Comparison of ENCODE assay signal across 19 mouse cellular contexts in the genomic region with DNA sequence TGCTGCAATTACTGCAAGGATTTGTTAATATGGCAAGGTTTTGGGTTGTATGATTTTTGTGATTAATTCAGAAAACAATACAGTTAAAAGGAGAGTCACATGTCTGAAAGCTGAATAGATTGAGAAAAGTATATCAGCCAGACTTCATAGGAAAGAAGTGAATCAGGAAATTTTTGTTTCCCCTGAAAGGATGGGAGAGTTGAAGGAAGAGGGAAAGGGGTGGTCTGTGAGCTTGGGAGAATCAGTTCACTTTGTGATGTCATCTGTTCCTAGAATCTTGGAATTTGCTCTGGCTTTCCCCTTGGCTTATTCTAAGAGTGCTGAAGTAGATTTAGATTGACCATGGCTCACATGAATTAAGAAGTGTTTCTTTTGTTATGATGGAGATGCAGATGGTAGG. TPM values are rescaled to one million over a fixed set of nuclear protein-coding genes. Genes with fewer than 3 reads are reported as not detected.
DNase-seq lines count a peak whose midpoint lies in the region; TF ChIP-seq lines count a peak whose summit lies in the region.
"Had no signal": no experiment of that assay in that cellular context is flagged by ENCODE, and none has a peak within 500 bp of the region (broad histone marks: within the 10 kb centered on the region; RNA-seq: fewer than 3 reads in every experiment).

Gene Spam1, plus strand, starts transcription at position 301 of the 400 bp plus-strand sequence.

- H3K4me3 ChIP-seq in testis, adult 2 months (ENCODE audit: control insufficient read depth, low read depth, low read length) = peak within 1 kb of the TSS; percentile 65; the same call in 1 of the 2 replicates

- H3K27me3 ChIP-seq in testis, adult 2 months (ENCODE audit: control insufficient read depth, insufficient read depth, low read length) = no peaks in the 10 kb centered on the region
- H3K27me3 ChIP-seq: CH12.LX had no signal

- DNase-seq in testis, postnatal 10 days (ENCODE audit: low spot score) = no peak
- DNase-seq: adrenal gland, adult 2 months; adrenal gland, adult 8-10 months; adrenal gland, postnatal 10 days; adrenal gland, postnatal 14 days; adrenal gland, postnatal 25 days; adrenal gland, postnatal 36 days; B cell, adult 2 months; cerebellum, adult 11 months; cerebellum, adult 11-12 months; cerebellum, adult 18-20 months; cerebellum, adult 2 months had no signal

- no peak for TF ChIP-seq POLR2A in testis, adult 2 months (IDR thresholded peaks at IDR 0.05; ENCODE audit: control insufficient read depth, low read depth, low read length)

- no peaks in the 10 kb centered on the region for H3K4me1 ChIP-seq in testis, adult 2 months (ENCODE audit: control insufficient read depth, insufficient read depth, low read length)

- no peaks in the 10 kb centered on the region for H3K36me3 ChIP-seq in testis, adult 2 months (ENCODE audit: control insufficient read depth, insufficient read depth, low read length)
- H3K36me3 ChIP-seq: G1E had no signal

- TF ChIP-seq CTCF in testis, adult 2 months (IDR thresholded peaks at IDR 0.05; ENCODE audit: control insufficient read depth, insufficient read depth, insufficient replicate concordance, low read depth, low read length) = no peak

- H3K27ac ChIP-seq in testis, adult 2 months (ENCODE audit: control insufficient read depth, insufficient read depth, low read depth, low read length) = no peak within 1 kb of the TSS

RNA-seq across cellular contexts. Expression of gene Spam1, which starts in this region (rescaled TPM):
- polyA plus RNA-seq in testis, adult 2 months (2012; rRNA removed) = 18.8 and 29.7 TPM in 2 replicates
- polyA plus RNA-seq: adrenal gland, adult 2 months; brain, embryonic 14.5 days; C2C12; CD4-positive, CD25-positive, alpha-beta regulatory T cell, adult 4 months; cerebellum, adult 2 months; G1E; Patski had no signal
